ENCODE assay signal across 13 mouse cellular contexts in the genomic region with DNA sequence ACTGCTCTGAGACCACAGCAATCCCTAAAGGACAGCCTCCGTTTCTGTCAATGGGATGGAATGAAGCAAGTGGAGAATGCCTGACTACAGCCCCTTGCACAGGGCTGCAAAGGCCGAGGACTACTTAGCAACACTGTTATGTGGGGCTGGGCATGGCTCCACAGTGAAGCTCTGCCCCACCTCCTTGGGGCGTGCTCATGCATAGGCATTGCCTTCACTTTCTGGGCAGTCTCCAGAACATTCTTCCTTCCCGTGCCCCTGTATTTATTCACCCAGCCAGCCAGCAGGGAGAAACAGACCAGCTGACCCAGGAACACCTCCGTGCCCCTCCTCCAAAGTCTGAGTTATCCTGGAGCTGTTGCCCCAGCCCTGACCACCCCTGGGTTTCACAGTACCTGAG.
DNase-seq lines count a peak whose midpoint lies in the region; ATAC-seq lines count a peak whose summit lies in the region.
"Had no signal": no experiment of that assay in that cellular context is flagged by ENCODE, and none has a peak within 500 bp of the region (broad histone marks: within the 10 kb centered on the region; RNA-seq: fewer than 3 reads in every experiment).

No protein-coding gene starts in this region.

- 0 out of 2 replicates have a peak, but pooled peaks have one; percentile 38 for ATAC-seq in heart, embryonic 16.5 days (replicated peaks; ENCODE audit: extremely low read depth, insufficient read depth, low FRiP score)
- no peak for ATAC-seq in neural tube, embryonic 13.5 days (ENCODE audit: low read depth)
- peak; percentile 60; the same call in 1 of the 2 replicates for ATAC-seq in lung, embryonic 16.5 days (ENCODE audit: low read depth)
- ATAC-seq in monocyte, adult 5-6 weeks (replicated peaks; ENCODE audit: insufficient number of reproducible peaks, low FRiP score, low TSS enrichment, poor library complexity, severe bottlenecking): no peak
- ATAC-seq: midbrain, embryonic 13.5 days had no signal

- H3K27ac ChIP-seq in heart, embryonic 16.5 days (ENCODE audit: low read length): no peak overlapping the region
- peak overlapping the region; percentile 24; the same call in 1 of the 2 replicates for H3K27ac ChIP-seq in neural tube, embryonic 13.5 days (replicated peaks)
- no peak overlapping the region for H3K27ac ChIP-seq in lung, embryonic 16.5 days (ENCODE audit: low read length)
- H3K27ac ChIP-seq: limb, embryonic 12.5 days; midbrain, embryonic 13.5 days had no signal

- H3K9ac ChIP-seq in heart, embryonic 16.5 days (ENCODE audit: low read length): no peak overlapping the region
- H3K9ac ChIP-seq in neural tube, embryonic 13.5 days: no peak overlapping the region
- H3K9ac ChIP-seq in lung, embryonic 16.5 days (ENCODE audit: low read length): no peak overlapping the region
- H3K9ac ChIP-seq: limb, embryonic 12.5 days; midbrain, embryonic 13.5 days had no signal

- no peak overlapping the region for H3K4me3 ChIP-seq in heart, embryonic 16.5 days (ENCODE audit: low read length)
- H3K4me3 ChIP-seq in neural tube, embryonic 13.5 days: no peak overlapping the region
- no peak overlapping the region for H3K4me3 ChIP-seq in lung, embryonic 16.5 days (ENCODE audit: low read length)
- H3K4me3 ChIP-seq: erythroblast, embryonic 14.5 days; limb, embryonic 12.5 days; midbrain, embryonic 13.5 days had no signal

- no peak for DNase-seq in heart, adult 9 months (ENCODE audit: low spot score in 2 of 2)
- DNase-seq in neural tube, embryonic 10.5 days (ENCODE audit: extremely low spot score, low spot score): no peak
- no peak for DNase-seq in thymus, postnatal 10 days (ENCODE audit: low spot score in 2 of 2)
- no peak for DNase-seq in frontal cortex, adult 2 months (ENCODE audit: extremely low spot score in 1 of 2, low spot score in 1 of 2)
- DNase-seq: cerebellum, adult 18-20 months; gastrocnemius, postnatal 36 days had no signal

- peaks cover 11% of the 10 kb centered on the region for H3K4me1 ChIP-seq in heart, embryonic 16.5 days (ENCODE audit: control insufficient read depth, insufficient read depth, low read length)
- H3K4me1 ChIP-seq in neural tube, embryonic 13.5 days (replicated peaks): peaks cover 37% of the 10 kb centered on the region
- peaks cover 3% of the 10 kb centered on the region; the same call in 1 of the 2 replicates for H3K4me1 ChIP-seq in lung, embryonic 16.5 days (replicated peaks; ENCODE audit: control insufficient read depth, insufficient read depth, low read length)

- H3K36me3 ChIP-seq in heart, embryonic 16.5 days (ENCODE audit: control insufficient read depth, insufficient read depth): no peaks in the 10 kb centered on the region
- no peaks in the 10 kb centered on the region for H3K36me3 ChIP-seq in neural tube, embryonic 13.5 days
- H3K36me3 ChIP-seq in lung, embryonic 16.5 days (ENCODE audit: control insufficient read depth, insufficient read depth, low read length): no peaks in the 10 kb centered on the region
- H3K36me3 ChIP-seq: limb, embryonic 12.5 days; midbrain, embryonic 13.5 days had no signal

- H3K9me3 ChIP-seq in heart, embryonic 16.5 days (replicated peaks; ENCODE audit: control insufficient read depth, low read length): no peaks in the 10 kb centered on the region
- no peaks in the 10 kb centered on the region for H3K9me3 ChIP-seq in neural tube, embryonic 13.5 days
- no peaks in the 10 kb centered on the region for H3K9me3 ChIP-seq in lung, embryonic 16.5 days (ENCODE audit: control insufficient read depth, low read length)
- H3K9me3 ChIP-seq: limb, embryonic 12.5 days; midbrain, embryonic 13.5 days had no signal

- H3K27me3 ChIP-seq in heart, embryonic 16.5 days (ENCODE audit: control insufficient read depth, insufficient read depth, low read length): no peaks in the 10 kb centered on the region
- peaks cover 8% of the 10 kb centered on the region for H3K27me3 ChIP-seq in neural tube, embryonic 13.5 days
- H3K27me3 ChIP-seq in lung, embryonic 16.5 days (ENCODE audit: control insufficient read depth, insufficient read depth, low read depth, low read length): no peaks in the 10 kb centered on the region
- H3K27me3 ChIP-seq: limb, embryonic 12.5 days; midbrain, embryonic 13.5 days had no signal

- WGBS in heart, embryonic 16.5 days: 45% methylated on average over 5 of the region's 5 CpGs
- WGBS in neural tube, embryonic 13.5 days: 61% methylated on average over 5 of the region's 5 CpGs
- WGBS in lung, embryonic 16.5 days: 33% methylated on average over 5 of the region's 5 CpGs

- H3K4me2 ChIP-seq in heart, embryonic 16.5 days (ENCODE audit: low read depth, low read length): no peak overlapping the region
- H3K4me2 ChIP-seq in neural tube, embryonic 13.5 days: no peak overlapping the region
- no peak overlapping the region for H3K4me2 ChIP-seq in lung, embryonic 16.5 days (ENCODE audit: low read depth, low read length)
- H3K4me2 ChIP-seq: limb, embryonic 12.5 days; midbrain, embryonic 13.5 days had no signal

Comparison
In these comparisons a context has a peak if more than half of its experiments do, and no peak if none do; other contexts are left out.
1. ATAC-seq: peak in heart, embryonic 16.5 days (single experiment) and lung, embryonic 16.5 days (single experiment); none in neural tube, embryonic 13.5 days (single experiment) and monocyte, adult 5-6 weeks (single experiment).